9 mouse cellular contexts compared by ENCODE assay signal in the genomic region with DNA sequence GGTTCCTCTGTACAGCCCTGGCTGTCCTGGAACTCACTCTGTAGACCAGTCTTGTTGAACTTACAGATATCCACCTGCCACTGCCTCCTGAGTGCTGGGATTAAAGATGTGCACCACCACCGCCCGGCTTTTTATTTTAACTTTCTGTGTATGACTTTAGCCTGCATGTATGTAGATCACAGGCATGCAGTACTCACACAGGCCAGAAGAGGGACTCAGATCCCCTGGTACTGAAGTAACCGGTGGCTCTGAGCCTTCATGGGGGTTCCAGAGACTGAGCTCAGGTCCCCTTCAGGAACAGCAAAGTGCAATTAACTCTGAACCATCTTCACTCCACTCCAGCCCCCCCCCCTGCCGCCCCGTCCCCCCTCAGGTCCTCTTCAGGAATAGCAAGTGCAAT. TPM values are rescaled to one million over a fixed set of nuclear protein-coding genes. Genes with fewer than 3 reads are reported as not detected.
A peak's percentile ranks its signal among the peaks of the same experiment; 100 is the strongest.
DNase-seq lines count a peak whose midpoint lies in the region; ATAC-seq and TF ChIP-seq lines count a peak whose summit lies in the region.
"Had no signal": no experiment of that assay in that cellular context is flagged by ENCODE, and none has a peak within 500 bp of the region (broad histone marks: within the 10 kb centered on the region; RNA-seq: fewer than 3 reads in every experiment).

No protein-coding gene starts in this region.

- H3K36me3 ChIP-seq in kidney, embryonic 16.5 days (ENCODE audit: insufficient read depth, low read length), result no peaks in the 10 kb centered on the region
- no peaks in the 10 kb centered on the region for H3K36me3 ChIP-seq in ES-Bruce4 (ENCODE audit: control insufficient read depth, insufficient read depth, low read length, poor library complexity, severe bottlenecking)
- H3K36me3 ChIP-seq: neural tube, embryonic 12.5 days had no signal

- H3K4me1 ChIP-seq in kidney, embryonic 16.5 days (ENCODE audit: insufficient read depth, low read length), result no peaks in the 10 kb centered on the region
- no peaks in the 10 kb centered on the region for H3K4me1 ChIP-seq in ES-Bruce4 (ENCODE audit: control insufficient read depth, insufficient read depth, low read length)

- TF ChIP-seq CTCF in ES-Bruce4 (IDR thresholded peaks at IDR 0.05; ENCODE audit: low read depth, low read length), result peak; percentile 56

- no peak for ATAC-seq in kidney, embryonic 16.5 days (ENCODE audit: low FRiP score, low TSS enrichment)
- ATAC-seq in megakaryocyte progenitor cell, adult 5-6 weeks (replicated peaks; ENCODE audit: poor library complexity), result peak; percentile 88

- H3K9ac ChIP-seq in kidney, embryonic 16.5 days (replicated peaks; ENCODE audit: low read length), result no peak overlapping the region
- no peak overlapping the region for H3K9ac ChIP-seq in ES-Bruce4 (ENCODE audit: low read depth, poor library complexity, severe bottlenecking)
- H3K9ac ChIP-seq: neural tube, embryonic 12.5 days had no signal

- no peaks in the 10 kb centered on the region for H3K9me3 ChIP-seq in kidney, embryonic 16.5 days (ENCODE audit: low read length)
- H3K9me3 ChIP-seq in ES-Bruce4 (replicated peaks; ENCODE audit: control insufficient read depth, insufficient read depth, low read length, poor library complexity, severe bottlenecking), result no peaks in the 10 kb centered on the region
- H3K9me3 ChIP-seq: neural tube, embryonic 12.5 days had no signal

- DNase-seq in kidney, adult 8-10 months, result peak; percentile 8 to 55
- DNase-seq in R1 (ENCODE audit: low read depth, low spot score), result peak; percentile 90
- DNase-seq in gastrocnemius, postnatal 14 days, result peak; percentile 32
- DNase-seq in urinary bladder, postnatal 10 days (ENCODE audit: low spot score), result no peak
- no peak for DNase-seq in urinary bladder, postnatal 4 days (ENCODE audit: low spot score in 2 of 2)

- no peak overlapping the region for H3K27ac ChIP-seq in kidney, embryonic 16.5 days (ENCODE audit: low read length)
- H3K27ac ChIP-seq in ES-Bruce4 (ENCODE audit: insufficient read depth, low read length), result no peak overlapping the region
- H3K27ac ChIP-seq: neural tube, embryonic 12.5 days had no signal

- TF ChIP-seq EP300 in ES-Bruce4 (IDR thresholded peaks at IDR 0.05; ENCODE audit: insufficient read depth, low read depth, low read length), result no peak

- H3K27me3 ChIP-seq in kidney, embryonic 16.5 days (ENCODE audit: insufficient read depth, low read length), result no peaks in the 10 kb centered on the region
- no peaks in the 10 kb centered on the region for H3K27me3 ChIP-seq in ES-Bruce4 (ENCODE audit: control insufficient read depth, insufficient read depth, low read length, poor library complexity, severe bottlenecking)
- H3K27me3 ChIP-seq: neural tube, embryonic 12.5 days had no signal

- intact Hi-C loops in gastrocnemius, postnatal 14 days (cut with DNase I; ENCODE audit: low total_unique reads), result loop anchor here (5.0 kb wide), 1 partner anchor 38 kb away; no protein-coding TSS in a partner anchor

- TF ChIP-seq POLR2A in ES-Bruce4 (IDR thresholded peaks at IDR 0.05; ENCODE audit: insufficient read depth, low read length), result no peak

- H3K4me2 ChIP-seq in kidney, embryonic 16.5 days (replicated peaks; ENCODE audit: low read depth, low read length), result no peak overlapping the region
- H3K4me2 ChIP-seq: neural tube, embryonic 12.5 days had no signal

- WGBS in kidney, embryonic 16.5 days, result 47% methylated on average over 5 of the region's 5 CpGs

- H3K4me3 ChIP-seq in kidney, embryonic 16.5 days (ENCODE audit: low read length), result no peak overlapping the region
- H3K4me3 ChIP-seq in ES-Bruce4 (ENCODE audit: low read depth, low read length), result no peak overlapping the region
- H3K4me3 ChIP-seq: neural tube, embryonic 12.5 days had no signal

RNA-seq across cellular contexts. Expression of gene Lrrc36, which starts 25.5 kb away (rescaled TPM):
- 0.17 and 0.41 TPM in 2 replicates for polyA plus RNA-seq in kidney, embryonic 16.5 days (2015; fragmentation: Nextera tagmentation; extraction: Ambion mirVana)
- polyA plus RNA-seq in ES-Bruce4 (2011; ENCODE audit: insufficient read depth, insufficient read length, low read depth, missing spikeins), result 0.35 and 1.3 TPM in 2 replicates
- total RNA-seq in gastrocnemius, postnatal 14 days (2021), result under 1 TPM; 0.53 to 0.97 TPM
- 0.30 TPM in 1 of 2 replicates, not detected in the other for total RNA-seq in megakaryocyte progenitor cell, adult 5-6 weeks (2015)
- total RNA-seq in megakaryocyte progenitor cell, adult 5-6 weeks (2017), result 0.91 and 1.2 TPM in 2 replicates

RNA-seq across cellular contexts. Expression of gene Kctd19, which starts 25.6 kb away (rescaled TPM):
- polyA plus RNA-seq in kidney, embryonic 16.5 days (2015; fragmentation: Nextera tagmentation; extraction: Ambion mirVana), result not detected in 2 replicates
- polyA plus RNA-seq in ES-Bruce4 (2011; ENCODE audit: insufficient read depth, insufficient read length, low read depth, missing spikeins), result 2.4 and 3.7 TPM in 2 replicates
- under 1 TPM in 1 of 2 experiments, not detected in 1; 0.21 TPM for total RNA-seq in gastrocnemius, postnatal 14 days (2021)
- not detected in 2 replicates for total RNA-seq in megakaryocyte progenitor cell, adult 5-6 weeks (2015)
- 0.12 TPM in 1 of 2 replicates, not detected in the other for total RNA-seq in megakaryocyte progenitor cell, adult 5-6 weeks (2017)
- polyA plus RNA-seq: neural tube, embryonic 12.5 days had no signal

RNA-seq across cellular contexts. Expression of gene Tppp3, which starts 32.5 kb away (rescaled TPM):
- 22.2 and 24.8 TPM in 2 replicates for polyA plus RNA-seq in kidney, embryonic 16.5 days (2015; fragmentation: Nextera tagmentation; extraction: Ambion mirVana)
- 14.4 and 19.0 TPM in 2 replicates for polyA plus RNA-seq in ES-Bruce4 (2011; ENCODE audit: insufficient read depth, insufficient read length, low read depth, missing spikeins)
- 100 to 1,000 TPM; 191 to 254 TPM for total RNA-seq in gastrocnemius, postnatal 14 days (2021)
- 0.27 TPM in 1 of 2 replicates, not detected in the other for total RNA-seq in megakaryocyte progenitor cell, adult 5-6 weeks (2015)
- total RNA-seq in megakaryocyte progenitor cell, adult 5-6 weeks (2017), result 0.57 and 2.4 TPM in 2 replicates

RNA-seq across cellular contexts. Expression of gene Zdhhc1, which starts 57.8 kb away (rescaled TPM):
- 49.6 and 51.1 TPM in 2 replicates for polyA plus RNA-seq in kidney, embryonic 16.5 days (2015; fragmentation: Nextera tagmentation; extraction: Ambion mirVana)
- polyA plus RNA-seq in ES-Bruce4 (2011; ENCODE audit: insufficient read depth, insufficient read length, low read depth, missing spikeins), result 6.8 and 9.2 TPM in 2 replicates
- 10 to 100 TPM; 10.1 to 11.2 TPM for total RNA-seq in gastrocnemius, postnatal 14 days (2021)
- 4.8 and 5.7 TPM in 2 replicates for total RNA-seq in megakaryocyte progenitor cell, adult 5-6 weeks (2015)
- total RNA-seq in megakaryocyte progenitor cell, adult 5-6 weeks (2017), result 2.7 and 5.0 TPM in 2 replicates

Comparison
In these comparisons a context has a peak if more than half of its experiments do, and no peak if none do; other contexts are left out.
1. DNase-seq: peak in kidney, adult 8-10 months (2 of 2), R1 (single experiment) and gastrocnemius, postnatal 14 days (single experiment); none in urinary bladder, postnatal 10 days (single experiment) and urinary bladder, postnatal 4 days (0 of 2).
2. RNA of gene Tppp3, which starts 32.5 kb away (total RNA-seq): 191 to 254 TPM in gastrocnemius, postnatal 14 days; 0.27 to 2.4 TPM in megakaryocyte progenitor cell, adult 5-6 weeks; every median in the first group is over 10 times any median in the second.